Mouse (Mus musculus): Measurements from ENCODE around the gene Cox4i1. TPM values are rescaled to one million over a fixed set of nuclear protein-coding genes. Genes with fewer than 3 reads are reported as not detected.

Gene Cox4i1
- total and polyA plus RNA-seq, 2 experiments from 2014 or later: 436 to 1,351 TPM

- TF ChIP-seq CTCF (IDR thresholded peaks at IDR 0.05; ENCODE audit: low read depth): no peak
- Histone ChIP-seq H3K36me3 (ENCODE audit: insufficient read depth) (no peaks in the 10 kb centered on the region), H3K9me3 (ENCODE audit: low read length) (no peaks in the 10 kb centered on the region), H3K9ac (no peak overlapping the region), H3K27ac (ENCODE audit: low read depth, low read length) (no peak overlapping the region), H3K4me2 (ENCODE audit: low read depth) (no peak overlapping the region), H3K4me3 (ENCODE audit: low read depth, low read length) (no peak overlapping the region), H3K4me1 (ENCODE audit: insufficient read depth) (no peaks in the 10 kb centered on the region), H3K27me3 (ENCODE audit: insufficient read depth, low read length) (no peaks in the 10 kb centered on the region)
- ATAC-seq (peak; percentile 71), DNase-seq (no peak)
- 74% methylated on average over 5 of the region's 5 CpGs for WGBS
Observed at GRCm38 (mm10) chr8:120627298-120627697, 40.7 kb upstream of the Cox4i1 start.

- no peak for ATAC-seq
- H3K27ac ChIP-seq (ENCODE audit: low read depth, low read length): no peak overlapping the region
- H3K9ac ChIP-seq: no peak overlapping the region
- no peak overlapping the region for H3K4me3 ChIP-seq (ENCODE audit: low read depth, low read length)
- TF ChIP-seq CTCF (IDR thresholded peaks at IDR 0.05; ENCODE audit: low read depth): no peak
- 46% methylated on average over 5 of the region's 5 CpGs for WGBS
- no peaks in the 10 kb centered on the region for H3K27me3 ChIP-seq (ENCODE audit: insufficient read depth, low read length)
- H3K36me3 ChIP-seq (ENCODE audit: insufficient read depth): no peaks in the 10 kb centered on the region
- no peaks in the 10 kb centered on the region for H3K9me3 ChIP-seq (ENCODE audit: low read length)
- H3K4me1 ChIP-seq (ENCODE audit: insufficient read depth): 0 out of 2 replicates have a peak, but pooled peaks cover 3% of the 10 kb centered on the region
- no peak for DNase-seq
- H3K4me2 ChIP-seq (ENCODE audit: low read depth): no peak overlapping the region
Observed at GRCm38 (mm10) chr8:120630031-120630430, 38.0 kb upstream of the Cox4i1 start.

GRCm38 (mm10) chr8:120630848-120631247, 37.2 kb upstream of the Cox4i1 start:
- no peaks in the 10 kb centered on the region for H3K27me3 ChIP-seq (ENCODE audit: insufficient read depth, low read length)
- no peak for DNase-seq
- H3K9ac ChIP-seq: no peak overlapping the region
- 59% methylated on average over 6 of the region's 6 CpGs for WGBS
- H3K9me3 ChIP-seq (ENCODE audit: low read length): no peaks in the 10 kb centered on the region
- no peak overlapping the region for H3K27ac ChIP-seq (ENCODE audit: low read depth, low read length)
- ATAC-seq: no peak
- 0 out of 2 replicates have a peak, but pooled peaks cover 3% of the 10 kb centered on the region for H3K4me1 ChIP-seq (ENCODE audit: insufficient read depth)
- no peak overlapping the region for H3K4me3 ChIP-seq (ENCODE audit: low read depth, low read length)
- no peaks in the 10 kb centered on the region for H3K36me3 ChIP-seq (ENCODE audit: insufficient read depth)
- H3K4me2 ChIP-seq (ENCODE audit: low read depth): no peak overlapping the region
- TF ChIP-seq CTCF (IDR thresholded peaks at IDR 0.05; ENCODE audit: low read depth): no peak

DNA sequence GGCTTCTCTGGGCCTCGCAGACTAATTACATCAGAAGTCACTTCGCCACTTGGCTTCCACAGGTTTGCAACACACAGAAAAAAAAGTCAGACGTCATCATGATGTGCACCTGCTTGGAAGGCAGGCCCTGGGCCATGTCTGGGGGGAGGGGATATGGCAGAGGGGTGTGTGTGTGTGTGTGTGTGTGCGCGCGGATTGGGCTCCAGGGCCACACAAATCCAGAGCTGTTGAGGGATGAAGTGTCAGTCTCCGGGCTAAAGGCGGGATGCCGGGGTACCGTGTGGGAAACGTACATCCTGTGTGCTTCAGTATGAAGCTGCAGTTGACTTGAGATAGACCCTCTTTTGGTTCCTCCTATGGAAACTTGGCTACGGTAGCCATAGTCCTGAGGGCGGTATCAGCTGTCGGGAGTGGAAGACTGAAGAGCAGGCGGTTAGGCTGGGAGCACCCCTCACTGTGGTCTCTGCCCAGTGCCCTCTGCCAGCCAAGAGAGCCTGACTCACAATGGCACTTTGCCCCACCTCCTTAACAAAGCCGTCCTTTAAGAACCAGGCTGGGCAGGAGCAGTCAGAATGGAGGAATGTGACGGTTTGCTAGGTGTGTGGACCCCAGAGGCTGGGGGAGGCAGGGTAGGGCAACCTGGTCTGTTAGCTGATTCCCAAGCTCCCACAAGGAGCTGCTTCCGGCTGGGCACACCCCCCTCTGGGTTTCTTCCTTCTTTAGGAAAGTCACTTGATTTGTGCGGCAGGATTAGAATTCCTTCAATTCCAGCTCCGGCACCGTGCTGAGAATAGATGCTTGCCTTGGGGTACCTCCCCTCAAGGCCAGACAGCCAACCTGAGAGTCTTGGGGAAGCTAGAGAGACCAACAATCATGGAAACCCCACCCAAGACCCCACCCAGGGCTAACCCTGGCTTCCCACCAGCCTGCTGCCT, 36.3 kb upstream of the Cox4i1 start:
- TF ChIP-seq CTCF (IDR thresholded peaks at IDR 0.05; ENCODE audit: low read depth): no peak
- Histone ChIP-seq H3K4me2 (ENCODE audit: low read depth) (no peak overlapping the region), H3K27ac (ENCODE audit: low read depth, low read length) (no peak overlapping the region), H3K27me3 (ENCODE audit: insufficient read depth, low read length) (no peaks in the 10 kb centered on the region), H3K4me3 (ENCODE audit: low read depth, low read length) (no peak overlapping the region), H3K36me3 (ENCODE audit: insufficient read depth) (no peaks in the 10 kb centered on the region), H3K4me1 (ENCODE audit: insufficient read depth) (0 out of 2 replicates have a peak, but pooled peaks cover 3% of the 10 kb centered on the region), H3K9me3 (ENCODE audit: low read length) (no peaks in the 10 kb centered on the region), H3K9ac (no peak overlapping the region)
- no peak for DNase-seq
- WGBS: 71% methylated on average over 21 of the region's 21 CpGs
- no peak for ATAC-seq

DNA sequence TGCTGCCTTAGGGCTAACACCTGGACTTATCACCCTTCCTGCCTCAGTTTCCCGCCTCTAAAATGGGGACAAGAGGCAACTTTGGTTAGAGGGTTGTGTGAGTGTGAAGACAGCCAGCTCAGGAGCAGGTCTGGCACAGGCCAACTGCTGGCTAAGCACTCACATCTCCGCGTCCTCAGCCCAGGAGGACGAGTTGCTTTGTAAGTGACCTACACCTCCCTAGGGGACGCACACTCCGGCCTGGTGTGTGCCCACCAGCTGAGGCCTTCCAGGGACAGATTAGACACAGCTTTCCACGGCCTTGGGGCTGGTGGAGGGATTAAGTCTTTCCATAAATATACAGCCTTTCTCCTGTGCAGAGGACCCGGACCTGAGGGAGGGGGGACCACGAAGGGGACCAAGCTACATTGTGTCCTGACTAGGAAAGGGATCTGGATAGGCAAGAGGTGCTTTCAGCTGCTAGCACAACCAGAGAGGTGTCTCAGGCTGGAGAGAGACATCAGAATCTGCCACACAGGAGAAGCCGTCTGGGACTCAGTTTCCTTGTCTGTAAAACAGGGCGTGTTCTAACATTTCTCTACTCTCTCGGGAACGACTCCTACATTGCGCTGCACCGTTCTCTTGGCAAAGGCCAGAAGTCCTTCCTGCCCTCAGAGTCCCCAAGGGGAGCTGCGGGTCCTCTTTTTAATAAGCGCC, 34.9 kb upstream of the Cox4i1 start:
- Histone ChIP-seq H3K4me2 (ENCODE audit: low read depth) (peak overlapping the region; percentile 74), H3K27me3 (ENCODE audit: insufficient read depth, low read length) (no peaks in the 10 kb centered on the region), H3K4me1 (ENCODE audit: insufficient read depth) (0 out of 2 replicates have a peak, but pooled peaks cover 3% of the 10 kb centered on the region), H3K9ac (peak overlapping the region; percentile 71; the same call in 1 of the 2 replicates), H3K36me3 (ENCODE audit: insufficient read depth) (no peaks in the 10 kb centered on the region), H3K27ac (ENCODE audit: low read depth, low read length) (no peak overlapping the region), H3K4me3 (ENCODE audit: low read depth, low read length) (peak overlapping the region; percentile 66), H3K9me3 (ENCODE audit: low read length) (no peaks in the 10 kb centered on the region)
- ATAC-seq (no peak), DNase-seq (peak; percentile 17)
- WGBS: 34% methylated on average over 17 of the region's 17 CpGs
- TF ChIP-seq CTCF (IDR thresholded peaks at IDR 0.05; ENCODE audit: low read depth): no peak

- WGBS: 3% methylated on average over 44 of the region's 44 CpGs
- no peak for TF ChIP-seq CTCF (IDR thresholded peaks at IDR 0.05; ENCODE audit: low read depth)
- Histone ChIP-seq H3K36me3 (ENCODE audit: insufficient read depth) (no peaks in the 10 kb centered on the region), H3K9me3 (ENCODE audit: low read length) (no peaks in the 10 kb centered on the region), H3K4me3 (ENCODE audit: low read depth, low read length) (peak overlapping the region; percentile 66), H3K27me3 (ENCODE audit: insufficient read depth, low read length) (no peaks in the 10 kb centered on the region), H3K4me2 (ENCODE audit: low read depth) (peak overlapping the region; percentile 74), H3K9ac (peak overlapping the region; percentile 71), H3K4me1 (ENCODE audit: insufficient read depth) (0 out of 2 replicates have a peak, but pooled peaks cover 3% of the 10 kb centered on the region), H3K27ac (ENCODE audit: low read depth, low read length) (no peak overlapping the region)
- ATAC-seq (peak; percentile 54), DNase-seq (peak; percentile 23)
Observed at GRCm38 (mm10) chr8:120633665-120634271, 34.3 kb upstream of the Cox4i1 start.

All from forebrain, postnatal 0 days (tissue).